19 mouse cellular contexts compared by ENCODE assay signal in the genomic region with DNA sequence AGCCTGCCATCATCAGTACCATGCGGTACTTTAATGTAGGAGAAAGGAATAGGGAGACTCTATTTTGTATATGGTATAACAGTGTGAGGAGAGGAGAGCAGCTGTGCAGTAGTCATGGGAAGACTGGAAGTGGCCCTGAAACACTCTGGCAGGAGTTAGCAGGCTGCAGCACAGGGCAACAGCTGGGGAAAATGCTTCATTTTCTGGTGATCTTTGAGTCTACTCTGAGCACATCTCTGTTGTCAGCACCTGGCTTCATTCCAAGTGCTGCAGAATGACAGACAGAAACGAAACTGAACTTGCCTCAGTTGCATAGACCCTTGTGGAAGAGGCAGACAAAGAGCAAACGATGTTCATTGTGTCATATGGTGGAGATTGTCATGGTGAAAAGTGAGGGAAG.
A peak's percentile ranks its signal among the peaks of the same experiment; 100 is the strongest.
DNase-seq lines count a peak whose midpoint lies in the region; ATAC-seq and TF ChIP-seq lines count a peak whose summit lies in the region.
"Had no signal": no experiment of that assay in that cellular context is flagged by ENCODE, and none has a peak within 500 bp of the region (broad histone marks: within the 10 kb centered on the region; RNA-seq: fewer than 3 reads in every experiment).

No protein-coding gene starts in this region.

- peak; percentile 79 for ATAC-seq in embryonic facial prominence, embryonic 14.5 days (ENCODE audit: low read depth)
- ATAC-seq in lung, embryonic 14.5 days (ENCODE audit: insufficient read depth): peak; percentile 89
- ATAC-seq: forebrain, embryonic 13.5 days; hindbrain, embryonic 16.5 days; intestine, postnatal 0 days; midbrain, embryonic 15.5 days had no signal

- no peak overlapping the region for H3K4me3 ChIP-seq in embryonic facial prominence, embryonic 14.5 days (ENCODE audit: low read depth, low read length)
- H3K4me3 ChIP-seq in embryonic facial prominence, embryonic 10.5 days: no peak overlapping the region
- H3K4me3 ChIP-seq in kidney, adult 2 months (ENCODE audit: insufficient read depth, low read depth, low read length): no peak overlapping the region
- no peak overlapping the region for H3K4me3 ChIP-seq in lung, embryonic 14.5 days (ENCODE audit: low read depth, low read length)
- H3K4me3 ChIP-seq in MEL (ENCODE audit: control insufficient read depth in 1 of 2, insufficient read depth in 1 of 2, low read depth in 2 of 2, low read length in 2 of 2): peak overlapping the region; percentile 33 to 39; a peak in 3 of 4 replicates
- H3K4me3 ChIP-seq: erythroblast, embryonic 14.5 days; forebrain, embryonic 13.5 days; limb, embryonic 13.5 days; midbrain, embryonic 15.5 days; myocyte had no signal

- 53% methylated on average over 3 of the region's 3 CpGs for WGBS in embryonic facial prominence, embryonic 14.5 days
- 82% methylated on average over 3 of the region's 3 CpGs for WGBS in embryonic facial prominence, embryonic 10.5 days
- WGBS in kidney, adult 2 months: 59% methylated on average over 3 of the region's 3 CpGs
- 44% methylated on average over 3 of the region's 3 CpGs for WGBS in lung, embryonic 14.5 days

- H3K4me2 ChIP-seq in embryonic facial prominence, embryonic 14.5 days (ENCODE audit: low read depth, low read length): no peak overlapping the region
- no peak overlapping the region for H3K4me2 ChIP-seq in lung, embryonic 14.5 days
- H3K4me2 ChIP-seq: forebrain, embryonic 13.5 days; heart, embryonic 11.5 days; limb, embryonic 13.5 days; midbrain, embryonic 15.5 days had no signal

- no peak overlapping the region for H3K27ac ChIP-seq in embryonic facial prominence, embryonic 14.5 days (replicated peaks; ENCODE audit: low read depth, low read length)
- no peak overlapping the region for H3K27ac ChIP-seq in embryonic facial prominence, embryonic 10.5 days (replicated peaks)
- no peak overlapping the region for H3K27ac ChIP-seq in kidney, adult 2 months (ENCODE audit: insufficient read depth, low read depth, low read length)
- no peak overlapping the region for H3K27ac ChIP-seq in lung, embryonic 14.5 days (ENCODE audit: low read depth)
- no peak overlapping the region for H3K27ac ChIP-seq in MEL (ENCODE audit: control insufficient read depth, low read depth, low read length)
- H3K27ac ChIP-seq: forebrain, embryonic 13.5 days; limb, embryonic 13.5 days; midbrain, embryonic 15.5 days had no signal

- TF ChIP-seq POLR2A in kidney, adult 2 months (IDR thresholded peaks at IDR 0.05; ENCODE audit: low read depth, low read length): no peak
- no peak for TF ChIP-seq POLR2A in MEL (IDR thresholded peaks at IDR 0.05; ENCODE audit: control insufficient read depth in 1 of 2, insufficient read depth in 1 of 2, low read depth in 1 of 2, low read length in 2 of 2, poor library complexity in 1 of 2)

- no peaks in the 10 kb centered on the region for H3K27me3 ChIP-seq in embryonic facial prominence, embryonic 14.5 days (replicated peaks; ENCODE audit: control insufficient read depth, insufficient read depth, low read length)
- no peaks in the 10 kb centered on the region for H3K27me3 ChIP-seq in embryonic facial prominence, embryonic 10.5 days (replicated peaks; ENCODE audit: low read depth, poor library complexity, severe bottlenecking)
- no peaks in the 10 kb centered on the region; the same call in 1 of the 2 replicates for H3K27me3 ChIP-seq in kidney, adult 2 months (replicated peaks; ENCODE audit: control insufficient read depth, insufficient read depth, low read length)
- H3K27me3 ChIP-seq in lung, embryonic 14.5 days (ENCODE audit: insufficient read depth, low read length): no peaks in the 10 kb centered on the region
- H3K27me3 ChIP-seq in MEL (ENCODE audit: control insufficient read depth in 1 of 2, insufficient read depth in 2 of 2, low read length in 2 of 2): no peaks in the 10 kb centered on the region
- H3K27me3 ChIP-seq: forebrain, embryonic 13.5 days; limb, embryonic 13.5 days; midbrain, embryonic 15.5 days had no signal

- no peak overlapping the region for H3K9ac ChIP-seq in embryonic facial prominence, embryonic 14.5 days (ENCODE audit: low read depth, low read length)
- no peak overlapping the region for H3K9ac ChIP-seq in lung, embryonic 14.5 days
- H3K9ac ChIP-seq in MEL (ENCODE audit: control insufficient read depth, low read depth, low read length, poor library complexity, severe bottlenecking): no peak overlapping the region
- H3K9ac ChIP-seq: forebrain, embryonic 13.5 days; limb, embryonic 13.5 days; midbrain, embryonic 15.5 days had no signal

- no peak for TF ChIP-seq RAD21 in MEL (IDR thresholded peaks at IDR 0.05; ENCODE audit: low read depth, low read length)

- no peaks in the 10 kb centered on the region for H3K9me3 ChIP-seq in embryonic facial prominence, embryonic 14.5 days (ENCODE audit: control insufficient read depth, low read length)
- no peaks in the 10 kb centered on the region for H3K9me3 ChIP-seq in embryonic facial prominence, embryonic 10.5 days
- H3K9me3 ChIP-seq in lung, embryonic 14.5 days (ENCODE audit: low read depth, low read length): no peaks in the 10 kb centered on the region
- H3K9me3 ChIP-seq in MEL (replicated peaks; ENCODE audit: insufficient read depth, low read length): no peaks in the 10 kb centered on the region
- H3K9me3 ChIP-seq: forebrain, embryonic 13.5 days; limb, embryonic 13.5 days; midbrain, embryonic 15.5 days had no signal

- TF ChIP-seq CTCF in kidney, adult 2 months (conservative IDR thresholded peaks at IDR 0.05; ENCODE audit: insufficient read depth, insufficient read length, low read depth, low read length): no peak
- TF ChIP-seq CTCF in lung, embryonic 14.5 days (IDR thresholded peaks at IDR 0.05; ENCODE audit: low read depth): no peak
- TF ChIP-seq CTCF in MEL (IDR thresholded peaks at IDR 0.05 in 2 of 3, conservative IDR thresholded peaks at IDR 0.05 in 1 of 3; ENCODE audit: control insufficient read depth in 1 of 3, insufficient read depth in 1 of 3, low read depth in 2 of 3, low read length in 3 of 3, poor library complexity in 1 of 3, severe bottlenecking in 1 of 3): no peak

- peak; percentile 75 for DNase-seq in embryonic facial prominence, embryonic 14.5 days (ENCODE audit: low spot score)
- no peak for DNase-seq in embryonic facial prominence, embryonic 10.5 days (ENCODE audit: low spot score)
- peak; percentile 8 for DNase-seq in kidney, adult 2 months
- no peak for DNase-seq in kidney, adult 8-10 months
- peak; percentile 69 for DNase-seq in lung, embryonic 14.5 days
- no peak for DNase-seq in lung, postnatal 36 days
- peak; percentile 67 for DNase-seq in MEL (ENCODE audit: low read depth, low spot score)
- DNase-seq: adrenal gland, adult 2 months; cerebellum, adult 8-10 months; right cerebral cortex, postnatal 14 days; thymus, postnatal 36 days had no signal

- H3K79me2 ChIP-seq in MEL (ENCODE audit: control insufficient read depth, insufficient read depth, low read length, poor library complexity): no peaks in the 10 kb centered on the region

- TF ChIP-seq EP300 in MEL (IDR thresholded peaks at IDR 0.05; ENCODE audit: low read depth in 1 of 2, low read length in 2 of 2): no peak

- H3K4me1 ChIP-seq in embryonic facial prominence, embryonic 14.5 days (ENCODE audit: control insufficient read depth, insufficient read depth, low read length): no peaks in the 10 kb centered on the region
- no peaks in the 10 kb centered on the region for H3K4me1 ChIP-seq in embryonic facial prominence, embryonic 10.5 days
- 0 out of 2 replicates have a peak, but pooled peaks cover 3% of the 10 kb centered on the region for H3K4me1 ChIP-seq in kidney, adult 2 months (ENCODE audit: control insufficient read depth, insufficient read depth, low read length)
- no peaks in the 10 kb centered on the region for H3K4me1 ChIP-seq in lung, embryonic 14.5 days (ENCODE audit: insufficient read depth)
- 0 out of 4 replicates have a peak, but pooled peaks cover 0 to 6% of the 10 kb centered on the region in 2 experiments for H3K4me1 ChIP-seq in MEL (ENCODE audit: control insufficient read depth in 1 of 2, insufficient read depth in 2 of 2, low read length in 2 of 2)
- H3K4me1 ChIP-seq: forebrain, embryonic 13.5 days; limb, embryonic 13.5 days; midbrain, embryonic 15.5 days had no signal

- no peaks in the 10 kb centered on the region for H3K36me3 ChIP-seq in embryonic facial prominence, embryonic 14.5 days (ENCODE audit: control insufficient read depth, insufficient read depth, low read length)
- no peaks in the 10 kb centered on the region for H3K36me3 ChIP-seq in embryonic facial prominence, embryonic 10.5 days (replicated peaks)
- H3K36me3 ChIP-seq in kidney, adult 2 months (ENCODE audit: control insufficient read depth, insufficient read depth, low read length): no peaks in the 10 kb centered on the region
- no peaks in the 10 kb centered on the region for H3K36me3 ChIP-seq in lung, embryonic 14.5 days (ENCODE audit: insufficient read depth)
- H3K36me3 ChIP-seq in MEL (ENCODE audit: control insufficient read depth in 1 of 2, insufficient read depth in 2 of 2, low read length in 2 of 2): peaks cover 0 to 5% of the 10 kb centered on the region in 2 experiments; a peak in 2 of 4 replicates
- H3K36me3 ChIP-seq: limb, embryonic 13.5 days; midbrain, embryonic 15.5 days had no signal

TF ChIP-seq in MEL, 35 proteins besides CTCF, POLR2A, EP300 and RAD21:
- no peak for TF ChIP-seq ETS1 (IDR thresholded peaks at IDR 0.05; ENCODE audit: low read depth, low read length)
- TF ChIP-seq TAL1 (IDR thresholded peaks at IDR 0.05; ENCODE audit: low read length): no peak
- no peak for TF ChIP-seq TBP (IDR thresholded peaks at IDR 0.05; ENCODE audit: low read depth, low read length)
- TF ChIP-seq ELF1 (IDR thresholded peaks at IDR 0.05; ENCODE audit: low read depth, low read length): no peak
- TF ChIP-seq POLR2AphosphoS5 (IDR thresholded peaks at IDR 0.05; ENCODE audit: borderline replicate concordance, low read depth, low read length): no peak

Comparison
In these comparisons a context has a peak if more than half of its experiments do, and no peak if none do; other contexts are left out.
1. DNase-seq: peak in embryonic facial prominence, embryonic 14.5 days (single experiment), kidney, adult 2 months (single experiment), lung, embryonic 14.5 days (single experiment) and MEL (single experiment); none in embryonic facial prominence, embryonic 10.5 days (single experiment), kidney, adult 8-10 months (0 of 2) and lung, postnatal 36 days (single experiment).
2. H3K4me3 ChIP-seq: peak in MEL (2 of 2); none in embryonic facial prominence, embryonic 14.5 days (single experiment), embryonic facial prominence, embryonic 10.5 days (single experiment), kidney, adult 2 months (single experiment) and lung, embryonic 14.5 days (single experiment).